Mouse (Mus musculus) left cerebral cortex, adult 9 months (tissue): Measurements from ENCODE around the gene Tmem212.

Experiments used
- DNase-seq, 2 experiments: peaks; one replicate each; pipeline ENCODE4 v3.0.0; 2022; ENCODE audit warnings: low spot score in 2 of 2

Gene Tmem212

DNA sequence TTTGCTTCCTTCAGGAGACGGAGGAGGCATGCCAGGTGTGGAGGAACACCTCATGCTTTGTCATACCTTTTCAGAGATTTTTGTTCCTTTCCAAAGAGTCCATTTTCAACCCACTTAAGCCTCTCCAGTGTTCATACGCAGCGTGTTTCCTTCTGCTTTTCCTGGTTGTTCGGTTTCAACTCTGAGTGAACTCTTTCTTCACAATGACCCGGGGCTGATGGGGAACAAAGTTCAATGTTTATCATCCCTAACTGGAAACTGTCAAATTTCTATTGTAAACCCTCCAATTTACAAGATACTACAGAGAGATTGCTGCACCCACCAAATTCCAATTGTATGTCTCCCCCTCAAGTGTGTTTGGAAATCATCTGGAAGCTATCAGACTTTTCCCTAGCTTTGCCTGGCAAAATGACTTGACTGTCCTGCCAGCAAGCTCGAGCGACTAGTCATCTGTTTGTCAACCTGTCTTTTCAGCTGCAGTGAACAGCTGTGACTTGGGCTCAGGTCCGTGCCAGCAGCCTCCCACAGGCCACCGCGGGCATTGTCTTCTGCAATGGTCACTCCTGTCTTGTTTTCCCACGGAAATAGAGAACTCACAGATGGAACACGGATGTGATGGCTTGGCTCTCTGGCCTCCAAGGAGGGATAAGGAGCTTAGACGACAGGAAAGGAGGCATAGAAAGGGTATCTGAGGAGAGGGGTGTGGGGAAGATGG is 3.0 kb upstream of the Tmem212 start:
- DNase-seq: no peak

DNA sequence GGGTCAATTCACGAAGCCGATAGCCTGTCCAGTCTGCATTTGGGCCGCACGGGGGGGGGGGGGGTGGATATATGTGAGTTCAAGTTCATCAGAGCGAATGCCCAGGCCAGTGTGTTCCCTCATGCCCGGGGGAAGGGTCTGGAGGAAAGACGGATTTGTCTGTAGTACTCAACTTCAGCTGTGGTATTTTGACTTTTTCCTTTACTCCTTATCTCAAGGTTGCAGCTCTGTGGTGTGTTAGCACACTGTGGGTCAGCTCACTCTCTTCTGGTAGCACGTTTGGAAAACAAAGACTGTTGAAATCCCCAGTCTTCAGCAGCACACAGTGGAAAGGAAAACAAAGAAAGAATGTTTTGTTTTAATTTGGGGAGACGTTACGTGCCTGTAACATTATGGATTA is 2.0 kb upstream of the Tmem212 start:
- DNase-seq: no peak

DNA sequence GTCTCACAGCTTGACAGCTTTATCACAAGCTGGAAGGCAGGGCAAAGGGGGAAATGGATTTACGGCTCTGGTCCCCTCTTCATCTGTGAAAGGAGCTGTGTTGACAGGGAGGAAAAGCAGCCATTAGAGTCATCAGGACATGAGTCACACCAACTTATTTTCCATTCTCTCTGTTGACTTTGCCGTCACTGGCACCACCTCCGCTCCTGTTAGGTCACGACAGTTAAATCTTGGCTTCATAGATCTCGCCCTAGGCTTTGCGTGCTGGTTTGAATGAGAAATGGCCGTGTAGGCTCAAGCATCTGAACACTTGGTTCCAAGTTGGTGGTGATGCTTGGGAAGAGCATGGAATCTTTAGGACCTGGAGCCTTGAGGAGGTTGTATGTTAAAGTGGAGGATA is 9.6 kb downstream of the Tmem212 start:
- no peak for DNase-seq

DNA sequence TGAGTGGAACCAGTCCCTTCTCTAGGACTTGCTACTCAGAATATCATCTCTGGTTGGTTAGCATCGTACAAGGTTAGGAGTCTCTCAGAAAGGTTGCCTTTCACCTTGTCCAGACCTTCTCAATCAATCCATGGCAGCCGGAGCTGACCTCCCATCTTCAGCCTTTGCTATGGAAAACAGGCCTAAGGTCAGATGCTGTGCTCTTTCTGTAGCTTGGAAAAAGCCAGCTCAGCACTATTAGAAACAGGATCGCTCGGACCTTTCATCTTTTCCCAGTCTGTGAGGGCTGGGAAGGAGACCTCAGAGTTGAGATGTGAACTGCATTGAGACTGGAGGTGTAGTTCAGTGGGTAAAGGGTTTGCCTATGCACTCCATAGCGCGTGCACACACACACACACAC is 10.6 kb downstream of the Tmem212 start:
- DNase-seq: no peak

DNA sequence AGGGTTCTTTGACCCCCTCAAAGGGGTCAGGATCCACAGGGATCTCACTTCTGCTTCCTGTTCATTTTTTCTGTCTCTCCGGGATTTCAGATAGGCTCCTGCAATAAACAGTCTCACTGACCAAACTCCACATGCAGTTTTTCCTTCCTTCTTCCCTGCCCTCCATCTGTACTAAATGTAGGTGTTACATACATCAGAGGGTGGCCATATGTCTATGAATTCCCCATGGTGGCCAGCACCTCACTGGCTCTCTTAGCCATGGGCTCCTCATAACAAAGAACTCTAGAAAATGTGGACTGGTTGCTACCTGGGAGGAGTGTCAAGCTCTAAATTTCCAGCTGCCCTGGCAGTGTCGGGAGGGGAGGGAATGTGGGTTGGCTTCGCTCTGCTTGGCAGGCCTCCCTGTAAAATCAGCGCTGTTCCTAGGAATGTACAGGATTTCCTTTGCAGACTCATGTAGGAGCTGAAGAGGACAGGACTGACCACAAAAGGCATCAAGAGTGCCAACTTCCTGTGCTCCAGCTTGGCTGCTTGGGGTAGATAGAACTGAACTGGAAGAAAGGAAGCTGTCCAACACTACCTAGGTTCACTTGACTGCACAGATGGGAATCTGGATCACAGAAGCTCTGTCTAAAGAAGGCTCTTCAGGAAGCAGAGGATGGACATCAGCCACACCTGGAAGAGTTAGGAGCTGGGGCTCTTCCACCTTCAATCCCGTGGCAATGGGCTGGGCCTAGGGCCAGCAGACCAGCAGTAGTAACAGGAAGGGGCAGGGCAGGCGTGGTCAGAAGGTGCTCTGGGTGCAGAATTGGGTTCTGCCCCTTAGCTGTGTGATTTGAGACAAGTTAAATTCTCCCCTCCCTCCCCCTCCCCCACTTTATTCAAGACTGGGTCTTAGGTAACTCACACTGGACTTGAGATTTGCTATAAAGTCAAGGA is 14.0 kb downstream of the Tmem212 start:
- no peak for DNase-seq

DNA sequence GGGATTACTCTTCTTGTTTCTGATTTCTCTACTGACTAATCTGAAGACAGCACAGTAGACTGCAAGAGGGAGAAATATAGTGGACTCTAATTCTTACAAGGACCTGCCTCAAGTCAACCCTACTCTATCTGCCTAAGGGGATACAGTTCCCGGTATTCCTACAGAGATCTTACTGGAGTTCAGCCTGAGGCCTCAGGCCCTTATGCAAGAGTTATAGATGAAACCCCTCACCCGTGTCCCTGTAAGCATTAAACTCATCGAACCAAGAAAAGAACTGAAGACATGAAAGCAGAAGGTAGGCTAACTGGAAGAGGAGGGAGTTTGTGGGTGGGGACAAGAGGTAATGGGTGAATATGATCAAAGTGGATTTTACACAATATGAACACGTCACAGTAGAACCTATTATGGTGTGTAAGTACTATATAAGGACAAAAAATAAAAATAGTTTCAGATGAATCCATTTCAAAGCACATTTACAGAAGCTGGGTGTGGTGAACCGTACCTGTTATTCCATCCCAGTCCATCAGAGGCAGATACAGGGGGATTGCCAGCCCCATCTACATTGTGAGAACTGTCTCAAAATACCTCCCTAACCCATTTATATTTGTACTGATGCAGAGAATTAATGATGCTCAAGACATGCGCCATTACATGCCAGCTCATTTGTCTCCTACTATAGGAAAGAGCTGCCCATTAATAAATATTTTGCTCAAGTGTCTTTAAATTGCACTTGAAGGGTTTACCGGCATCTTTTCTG is 17.1 kb downstream of the Tmem212 start:
- no peak for DNase-seq

DNA sequence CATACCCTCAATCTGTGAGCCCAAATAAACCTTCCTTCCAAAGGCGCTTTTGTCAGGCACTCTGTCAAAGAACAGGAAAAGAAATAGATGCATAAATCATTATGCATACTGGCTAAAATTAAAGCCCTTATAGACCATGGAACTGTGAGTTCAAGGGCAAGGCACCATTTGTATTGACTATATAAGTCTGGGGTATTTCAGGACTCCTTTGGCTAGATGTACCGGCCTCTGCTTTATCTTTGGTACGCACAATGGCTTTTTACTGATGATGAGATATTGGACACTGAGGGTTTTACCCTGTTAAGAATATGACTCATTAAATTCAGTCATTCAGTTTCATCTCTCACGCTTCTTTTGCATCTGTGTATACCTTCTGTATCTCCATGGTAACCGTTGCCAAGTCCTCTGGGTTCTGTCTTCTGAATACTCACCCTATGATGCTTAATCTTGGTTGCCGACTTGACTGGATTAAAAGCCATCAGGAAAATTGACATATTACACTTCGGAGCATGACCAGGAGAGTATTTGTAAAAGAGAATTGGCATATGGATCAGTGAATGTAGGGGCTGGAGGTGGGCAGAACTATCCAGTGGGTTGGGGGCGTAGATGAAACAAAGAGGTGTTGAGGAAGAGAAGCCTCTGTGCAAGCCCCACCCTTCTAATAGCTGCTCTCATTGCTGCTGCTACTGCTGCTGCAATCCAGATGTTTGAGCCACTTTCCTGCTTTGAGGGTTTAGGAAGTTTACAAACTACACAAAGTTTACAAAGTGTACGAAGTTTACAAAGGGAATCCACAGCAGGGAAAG is 22.7 kb downstream of the Tmem212 start:
- no peak for DNase-seq

DNA sequence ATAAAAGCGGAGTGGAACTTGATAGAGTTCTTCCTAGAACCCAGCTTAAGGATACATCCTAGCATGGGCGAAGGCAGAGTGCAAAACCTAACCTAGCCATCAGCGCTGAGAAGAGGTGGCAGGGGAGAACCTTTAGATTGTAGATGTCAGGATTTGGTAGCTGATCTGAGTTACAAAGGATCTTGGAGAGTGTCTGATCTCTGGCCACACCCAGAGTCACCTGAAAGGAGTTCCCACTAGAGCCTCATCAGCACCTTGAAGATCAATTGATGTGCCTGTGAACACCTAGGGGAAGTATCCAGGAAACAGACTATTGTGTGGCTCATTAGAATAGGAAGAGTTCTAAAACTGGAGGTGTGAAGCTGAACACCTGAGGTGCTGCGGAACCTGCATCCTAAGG is 23.7 kb downstream of the Tmem212 start:
- DNase-seq: no peak

DNA sequence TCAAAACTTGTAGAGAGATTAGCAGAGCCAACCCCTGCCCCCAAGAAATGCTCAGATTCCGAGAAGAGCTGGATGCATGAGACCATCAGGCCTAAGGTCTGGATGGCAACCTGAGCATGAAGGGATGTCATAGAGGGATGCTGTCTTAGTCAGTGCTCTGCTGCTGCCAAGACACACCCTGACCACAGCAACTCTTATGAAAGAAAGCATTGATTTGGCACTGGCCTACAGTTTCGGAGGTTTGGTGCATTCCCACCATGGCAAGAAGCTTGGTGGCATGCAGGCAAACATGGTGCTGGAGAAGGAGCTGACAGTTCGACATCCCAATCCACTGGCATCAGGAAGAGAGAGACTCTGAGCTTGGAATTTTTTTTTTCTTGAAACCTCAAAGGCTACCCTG is 24.3 kb downstream of the Tmem212 start:
- DNase-seq: no peak

DNA sequence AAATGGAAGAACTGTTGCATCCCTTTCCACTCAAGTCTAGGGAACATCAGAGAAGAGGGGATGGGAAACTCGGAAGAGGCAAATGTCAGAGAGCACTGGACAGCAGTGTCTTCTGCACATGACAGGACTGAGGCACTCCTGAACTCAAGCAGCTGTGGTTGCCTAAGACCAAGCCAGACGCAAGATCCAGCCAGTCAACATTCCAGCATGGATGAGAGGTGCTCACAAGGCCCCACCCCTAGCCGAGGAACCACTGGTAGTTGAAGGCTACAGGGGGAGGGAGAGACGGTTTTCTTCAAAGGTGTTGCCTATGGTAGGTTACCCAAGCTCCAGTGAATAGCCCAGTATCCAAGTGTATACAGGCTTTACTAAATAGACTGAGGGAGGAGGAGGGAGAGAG is 24.8 kb downstream of the Tmem212 start:
- no peak for DNase-seq

DNA sequence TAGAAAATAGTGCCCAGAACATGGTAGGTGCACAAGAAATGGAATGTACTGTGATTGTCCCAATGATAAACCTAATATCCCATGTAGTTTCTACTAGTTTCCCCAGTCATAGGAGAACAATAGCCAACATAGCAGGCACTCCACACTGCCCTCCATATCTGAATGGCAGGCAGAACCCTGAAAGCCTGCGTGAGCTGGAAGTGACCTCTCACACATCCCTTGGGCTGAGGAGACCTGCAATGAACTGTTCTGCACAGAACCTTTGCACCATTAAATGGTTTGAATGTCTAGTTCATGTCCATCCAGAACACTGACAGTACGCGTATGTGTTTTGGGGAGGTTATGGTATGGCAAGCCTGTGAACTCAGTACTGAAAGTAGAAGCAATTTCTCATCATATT is 27.5 kb downstream of the Tmem212 start:
- DNase-seq: no peak

DNA sequence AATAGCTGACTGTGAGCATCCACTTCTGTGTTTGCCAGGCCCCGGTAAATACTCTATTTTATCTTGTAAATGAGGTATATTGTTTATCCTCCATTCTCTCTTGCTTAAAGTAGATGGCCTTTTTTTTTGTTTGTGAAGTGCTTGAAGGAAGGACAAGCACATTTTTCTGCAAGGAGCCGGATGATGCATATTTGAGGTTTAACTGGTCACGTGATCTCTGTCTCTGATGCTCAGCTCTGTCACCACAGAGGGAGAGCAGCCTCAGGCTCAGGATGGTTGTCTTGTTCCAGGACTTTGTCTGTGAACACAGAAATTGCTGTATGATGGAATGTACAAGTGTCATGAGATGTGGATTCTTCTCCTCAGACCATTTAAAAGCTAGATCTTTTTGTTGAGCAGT is 28.4 kb downstream of the Tmem212 start:
- DNase-seq: no peak

DNA sequence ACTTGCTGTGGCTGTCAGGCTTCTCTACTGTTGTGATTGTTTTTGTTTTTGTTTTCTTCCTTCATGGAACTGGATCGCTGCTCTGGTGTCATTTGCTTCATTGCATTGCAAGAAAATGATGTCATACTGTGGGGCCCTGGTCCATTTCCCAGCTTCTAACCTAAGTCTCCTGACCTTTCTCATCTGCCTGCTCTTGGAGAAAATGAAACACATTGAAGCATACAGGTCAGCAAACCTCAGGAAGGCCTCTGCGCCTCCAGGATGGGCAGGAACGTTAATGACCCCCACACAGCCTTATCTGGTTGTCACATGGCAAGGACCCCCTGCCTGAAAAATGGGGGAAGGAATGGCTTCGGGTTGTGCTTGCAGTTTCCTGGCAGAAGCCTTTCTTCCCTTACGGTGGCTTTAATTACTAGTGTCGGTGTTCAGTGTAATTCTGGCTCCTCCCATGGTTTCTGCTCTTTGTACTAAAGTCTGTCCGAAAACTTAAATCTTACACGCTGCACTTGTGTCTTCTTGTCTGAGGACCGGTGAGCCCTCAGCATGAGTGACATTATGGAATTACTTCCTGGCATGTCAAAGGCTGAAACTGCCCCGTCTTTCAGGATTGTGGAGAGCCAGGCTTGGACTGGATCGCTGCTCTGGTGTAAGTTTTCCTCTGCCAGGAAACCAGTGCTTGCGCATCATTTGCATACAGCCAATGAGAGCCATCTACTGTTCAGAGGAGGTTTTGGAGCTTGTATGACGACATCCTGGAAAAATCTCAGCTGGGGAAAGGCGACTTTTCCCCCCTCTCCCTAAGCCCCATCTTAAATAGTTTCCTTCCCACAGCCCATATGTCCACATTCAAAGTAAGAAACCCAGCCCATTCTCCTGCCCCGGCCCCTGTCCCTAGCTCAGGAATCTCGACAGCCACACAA is 33.1 kb downstream of the Tmem212 start:
- peak; percentile 33 to 70 for DNase-seq

DNA sequence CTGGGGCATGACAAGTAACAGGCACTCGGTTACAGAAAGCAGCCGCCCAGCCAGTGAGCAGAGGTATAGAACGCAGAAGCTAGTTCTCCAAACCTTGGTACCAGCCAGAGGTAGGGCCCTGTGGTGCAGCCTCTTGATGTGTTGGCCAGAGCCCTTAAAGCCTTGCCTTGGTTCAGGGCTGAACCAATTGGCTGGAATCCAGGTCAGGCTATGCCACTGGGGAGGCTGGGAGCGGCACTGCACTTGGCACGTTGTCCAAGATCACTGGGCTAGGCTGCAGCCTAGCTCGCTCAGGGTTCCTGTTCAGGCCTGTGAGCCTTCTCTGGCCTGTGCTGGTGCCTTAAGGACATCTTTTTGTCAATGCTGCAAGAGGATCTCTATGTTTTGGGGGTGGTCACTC is 34.6 kb downstream of the Tmem212 start:
- peak in 1 of 2 experiments; percentile 10 for DNase-seq

DNA sequence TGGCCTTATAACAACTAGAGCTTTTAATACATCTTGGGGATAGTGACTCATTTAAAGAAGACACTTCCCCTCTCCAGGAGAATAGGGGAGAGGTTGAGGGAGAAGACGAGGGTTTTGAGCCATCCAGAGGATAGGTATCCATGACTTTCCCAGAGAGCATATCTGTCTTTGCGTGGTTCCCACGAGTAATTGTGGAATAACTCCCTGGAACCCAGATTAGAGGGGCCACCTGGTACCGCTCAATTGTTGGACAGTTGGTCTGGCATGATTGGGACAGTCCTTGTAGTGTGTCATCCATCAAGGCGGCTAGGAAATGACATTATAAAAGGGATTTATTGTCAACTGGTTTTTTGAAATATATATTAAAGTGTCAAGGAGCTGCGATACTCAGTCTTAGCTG is 35.1 kb downstream of the Tmem212 start:
- no peak for DNase-seq

DNA sequence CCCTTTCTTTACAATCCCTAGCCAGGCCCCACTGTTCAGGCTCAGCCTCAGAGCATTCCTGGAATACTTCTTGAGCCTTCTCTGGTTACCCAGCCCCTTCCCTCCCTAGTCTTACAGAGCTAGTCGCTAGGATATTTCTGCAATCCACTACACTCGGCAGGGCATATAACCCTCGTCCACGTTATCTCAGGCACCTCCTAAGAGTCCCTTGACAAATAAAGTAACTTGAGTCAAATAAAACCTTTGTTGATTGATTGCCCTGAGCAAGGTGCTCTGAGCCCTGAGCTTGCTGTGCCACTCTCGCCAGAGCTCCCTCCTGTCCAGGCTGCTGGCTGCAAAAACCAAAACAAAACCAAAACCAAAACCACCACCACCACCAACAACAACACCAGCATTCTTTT is 37.0 kb downstream of the Tmem212 start:
- DNase-seq: no peak

DNA sequence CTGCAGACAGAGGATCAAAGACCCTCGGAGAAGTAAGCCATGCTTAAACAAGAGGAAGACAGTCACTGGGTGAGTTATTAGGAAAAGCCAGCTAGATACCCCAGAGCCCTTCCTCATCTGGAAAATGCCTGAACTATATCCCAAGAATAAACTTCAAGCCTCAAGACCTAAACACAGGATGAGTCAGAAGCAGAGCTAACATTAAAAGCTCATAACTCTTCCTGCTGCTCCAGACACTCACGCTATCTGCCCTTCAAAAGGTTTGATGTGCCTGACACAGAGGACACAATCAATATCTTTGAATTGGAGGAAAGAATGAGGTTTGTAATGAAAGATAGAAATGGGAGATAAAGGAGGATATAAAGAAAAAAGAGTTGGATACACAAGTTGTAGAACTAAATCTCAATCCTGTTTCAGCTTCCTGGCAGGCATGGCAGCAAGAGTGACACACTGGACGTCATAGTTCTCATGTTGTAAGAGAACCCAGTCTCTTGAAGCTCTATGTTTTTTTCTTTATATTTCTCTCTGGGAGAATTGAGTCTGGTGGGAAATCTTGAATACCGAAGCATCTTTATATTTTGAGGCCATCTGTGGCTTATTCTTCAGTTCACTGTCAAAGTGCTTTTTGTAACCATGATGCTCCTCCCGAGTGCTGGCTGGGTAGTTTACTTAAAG is 37.6 kb downstream of the Tmem212 start:
- DNase-seq: no peak

DNA sequence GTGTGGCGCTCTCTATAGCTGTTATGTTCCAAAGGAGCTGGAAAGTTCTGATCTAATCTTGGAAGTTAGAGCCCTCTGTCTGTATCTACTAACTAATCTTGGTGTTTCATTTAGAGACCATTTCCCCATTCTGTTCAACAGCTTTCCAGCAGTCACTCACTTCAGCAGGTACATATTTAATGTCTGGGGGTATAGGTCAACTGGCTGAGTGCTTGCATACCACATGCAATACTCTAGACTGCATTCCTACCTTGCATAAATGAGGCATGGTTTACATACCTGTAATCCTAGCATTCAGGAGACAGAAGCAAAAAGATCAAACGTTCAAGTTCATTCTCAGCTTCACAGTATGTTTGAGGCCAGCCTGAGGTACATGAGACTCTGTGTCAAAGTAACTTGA is 39.9 kb downstream of the Tmem212 start:
- DNase-seq: no peak

DNA sequence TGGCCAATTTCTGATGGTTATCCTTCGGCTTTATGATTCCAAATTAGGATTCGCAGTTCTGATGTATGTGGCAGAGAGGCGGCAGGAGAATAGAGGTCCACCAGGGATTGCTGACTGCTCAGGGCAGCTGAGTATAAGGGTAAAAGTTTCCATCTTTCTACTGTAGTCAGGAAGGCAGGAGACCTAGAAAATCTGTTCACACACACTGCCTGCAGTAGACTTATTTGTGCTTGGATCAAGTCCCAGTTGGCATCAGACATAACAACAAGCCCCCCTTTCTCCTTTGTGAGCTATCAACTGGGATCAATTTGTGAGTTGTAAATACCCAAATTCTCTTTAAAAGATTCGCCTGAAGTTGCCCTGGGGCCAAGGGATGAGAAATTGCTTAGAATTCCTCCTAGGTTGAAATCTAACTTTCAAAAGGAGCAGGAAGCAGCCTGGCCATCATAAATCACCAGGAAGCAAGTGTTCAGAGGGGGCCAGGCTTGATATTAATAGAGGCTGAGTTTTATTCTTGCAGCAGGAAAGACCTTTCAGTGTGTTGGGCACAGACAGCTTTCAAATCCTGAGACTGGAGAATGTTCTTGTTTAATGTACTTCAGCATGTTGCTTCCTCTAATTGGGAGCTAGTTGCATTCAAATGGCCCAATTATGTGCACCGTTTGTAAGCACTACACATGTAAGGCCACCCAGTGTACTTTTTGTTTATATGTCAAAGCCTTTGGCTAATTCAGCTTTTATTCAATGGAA is 41.6 kb downstream of the Tmem212 start:
- DNase-seq: no peak
